Mouse (Mus musculus) layer of hippocampus, adult 2 months (tissue): ENCODE results near the gene Ikzf3. TPM values are rescaled to one million over a fixed set of nuclear protein-coding genes. Genes with fewer than 3 reads are reported as not detected.
A peak's percentile ranks its signal among the peaks of the same experiment; 100 is the strongest.

Experiments
- DNase-seq, 2 experiments: peaks; one replicate each; pipeline ENCODE4 v3.0.0; 2022; ENCODE audit warnings: low spot score in 2 of 2
- H3K27ac ChIP-seq: fragments of 200-600 bp; 2 replicates; pipeline ENCODE4 v1.8.1; 2022
- H3K4me3 ChIP-seq: fragments of 200-600 bp; 2 replicates; pipeline ENCODE4 v1.8.1; 2022; ENCODE audit warnings: mild to moderate bottlenecking
- CTCF ChIP-seq: fragments of 200-600 bp; conservative IDR thresholded peaks from 2 replicates; pipeline ENCODE4 v1.8.1; 2022; ENCODE audit warnings: antibody characterized with exemption, mild to moderate bottlenecking, moderate library complexity
- total RNA-seq, 2 experiments: library from RNA; stranded (reverse); gene quantifications; 2 replicates each; pipeline ENCODE4 v1.2.3; 2021

Ikzf3 gene
- total RNA-seq, 2 experiments from 2014 or later = 0.20 TPM; not detected in 1

- no peak for TF ChIP-seq CTCF
- Histone ChIP-seq H3K4me3 (no peak overlapping the region), H3K27ac (no peak overlapping the region)
- no peak for DNase-seq
These were observed 8.1 kb upstream of the Ikzf3 start for GRCm38 (mm10) chr11:98553966-98554365.

GRCm38 (mm10) chr11:98550975-98551828 is 5.4 kb upstream of the Ikzf3 start, which contains the start of gene Zpbp2:
Gene Zpbp2, plus strand, starts transcription at chr11:98551097.
- Histone ChIP-seq H3K27ac (peak within 1 kb of the TSS; percentile 97), H3K4me3 (peak within 1 kb of the TSS; percentile 97)
- TF ChIP-seq CTCF = no peak; the same call in 1 of the 2 replicates
- peak; percentile 89 to 91 for DNase-seq

- peak overlapping the region; percentile 97 for H3K27ac ChIP-seq
- peak overlapping the region; percentile 97 for H3K4me3 ChIP-seq
- no peak for DNase-seq
- peak; percentile 22; the same call in 1 of the 2 replicates for TF ChIP-seq CTCF
These were observed 4.6 kb upstream of the Ikzf3 start for GRCm38 (mm10) chr11:98550311-98550974.

- peak; percentile 16; the same call in 1 of the 2 replicates for TF ChIP-seq CTCF
- Histone ChIP-seq H3K4me3 (no peak overlapping the region), H3K27ac (no peak overlapping the region)
- no peak for DNase-seq
These were observed 3.5 kb upstream of the Ikzf3 start for GRCm38 (mm10) chr11:98549363-98549762.

- DNase-seq = no peak
- no peak overlapping the region for H3K27ac ChIP-seq
- no peak overlapping the region for H3K4me3 ChIP-seq
- no peak for TF ChIP-seq CTCF
These were observed 1.5 kb upstream of the Ikzf3 start for GRCm38 (mm10) chr11:98547308-98547693.

GRCm38 (mm10) chr11:98546529-98547307 is 887 bp upstream of the Ikzf3 start:
- Histone ChIP-seq H3K27ac (no peak overlapping the region), H3K4me3 (no peak overlapping the region)
- no peak for TF ChIP-seq CTCF
- DNase-seq = no peak

GRCm38 (mm10) chr11:98544890-98545677 is 747 bp downstream of the Ikzf3 start:
- no peak for TF ChIP-seq CTCF
- no peak overlapping the region for H3K27ac ChIP-seq
- no peak for DNase-seq
- peak overlapping the region; percentile 43 for H3K4me3 ChIP-seq

GRCm38 (mm10) chr11:98543414-98543813 is 2.4 kb downstream of the Ikzf3 start:
- DNase-seq = no peak
- no peak for TF ChIP-seq CTCF

GRCm38 (mm10) chr11:98542553-98542952 is 3.3 kb downstream of the Ikzf3 start:
- H3K4me3 ChIP-seq = no peak overlapping the region
- no peak overlapping the region for H3K27ac ChIP-seq
- DNase-seq = no peak
- TF ChIP-seq CTCF = no peak

More at GRCm38 (mm10) chr11:98543414-98543813, 2.4 kb downstream of the Ikzf3 start:
- Histone ChIP-seq H3K4me3 (no peak overlapping the region), H3K27ac (no peak overlapping the region)

GRCm38 (mm10) chr11:98540319-98540718 is 5.5 kb downstream of the Ikzf3 start:
- H3K27ac ChIP-seq = no peak overlapping the region
- H3K4me3 ChIP-seq = no peak overlapping the region
- peak; percentile 62 for TF ChIP-seq CTCF
- no peak for DNase-seq

- DNase-seq = no peak
- no peak overlapping the region for H3K27ac ChIP-seq
- no peak overlapping the region for H3K4me3 ChIP-seq
- TF ChIP-seq CTCF = no peak
These were observed 8.3 kb downstream of the Ikzf3 start for GRCm38 (mm10) chr11:98537480-98538034.
